Mouse (Mus musculus) mesoderm, embryonic 11.5 days (tissue): ENCODE measurements around the gene Cfap97d2.

Experiments used
- DNase-seq: peaks from one replicate; pipeline ENCODE4 v3.0.0-alpha.2; 2012; ENCODE audit warnings: low read depth, low spot score

Cfap97d2 gene

GRCm38 (mm10) chr8:13705668-13706067, at the start of gene Cfap97d2:
TSS of gene Cfap97d2 (plus strand) at chr8:13705889.
- peak; percentile 85 for DNase-seq

- no peak for DNase-seq
These were observed 48.2 kb upstream of the Cfap97d2 start for GRCm38 (mm10) chr8:13657479-13657878.

GRCm38 (mm10) chr8:13660323-13660722, 45.4 kb upstream of the Cfap97d2 start:
- DNase-seq, result no peak

GRCm38 (mm10) chr8:13664711-13665210, 40.9 kb upstream of the Cfap97d2 start:
- DNase-seq, result no peak

- no peak for DNase-seq
These were observed 40.2 kb upstream of the Cfap97d2 start for GRCm38 (mm10) chr8:13665538-13665937.

GRCm38 (mm10) chr8:13665944-13666343, 39.7 kb upstream of the Cfap97d2 start:
- DNase-seq, result no peak

GRCm38 (mm10) chr8:13667917-13668316, 37.8 kb upstream of the Cfap97d2 start:
- DNase-seq, result peak; percentile 45

- peak; percentile 78 for DNase-seq
These were observed 37.3 kb upstream of the Cfap97d2 start for GRCm38 (mm10) chr8:13668367-13668766.

GRCm38 (mm10) chr8:13670011-13670471, 35.6 kb upstream of the Cfap97d2 start:
- DNase-seq, result no peak

GRCm38 (mm10) chr8:13671246-13672003, 34.3 kb upstream of the Cfap97d2 start:
- no peak for DNase-seq

- DNase-seq, result no peak
These were observed 32.5 kb upstream of the Cfap97d2 start for GRCm38 (mm10) chr8:13673215-13673614.

GRCm38 (mm10) chr8:13674294-13675010, 31.2 kb upstream of the Cfap97d2 start:
- DNase-seq, result no peak

GRCm38 (mm10) chr8:13675121-13675520, 30.6 kb upstream of the Cfap97d2 start:
- no peak for DNase-seq

- no peak for DNase-seq
These were observed 30.2 kb upstream of the Cfap97d2 start for GRCm38 (mm10) chr8:13675524-13675923.

- DNase-seq, result peak; percentile 57
These were observed 29.4 kb upstream of the Cfap97d2 start for GRCm38 (mm10) chr8:13676302-13676700.

GRCm38 (mm10) chr8:13676701-13677412, 28.8 kb upstream of the Cfap97d2 start:
- peak; percentile 62 for DNase-seq

- peak; percentile 97 for DNase-seq
These were observed 28.2 kb upstream of the Cfap97d2 start, which contains the start of gene Rasa3 for GRCm38 (mm10) chr8:13677413-13677883. TSS of gene Rasa3 (minus strand) at chr8:13677603.

GRCm38 (mm10) chr8:13678182-13678581, 27.5 kb upstream of the Cfap97d2 start:
- no peak for DNase-seq

- DNase-seq, result no peak
These were observed 21.6 kb upstream of the Cfap97d2 start for GRCm38 (mm10) chr8:13684131-13684530.

GRCm38 (mm10) chr8:13685674-13686314, 19.9 kb upstream of the Cfap97d2 start:
- DNase-seq, result no peak

- DNase-seq, result no peak
These were observed 19.3 kb upstream of the Cfap97d2 start for GRCm38 (mm10) chr8:13686426-13686825.
